Mouse (Mus musculus) activated CD4-positive, CD25-positive, alpha-beta regulatory T cell, adult 4 months (primary cell): ENCODE results near the gene Mrpl12. TPM values are rescaled to one million over a fixed set of nuclear protein-coding genes. Genes with fewer than 3 reads are reported as not detected.
"Not testable (repeated sequence)": the region's sequence is repeated elsewhere in the genome, so short reads cannot be mapped to it uniquely, and the experiment has no call there.

Experiments
- ATAC-seq: one replicate; pipeline ENCODE4 v1.8.0; 2017
- polyA plus RNA-seq, 2 experiments: library from polyadenylated mRNA; unstranded; fragments of 100-300 nt; shearing (Covaris generic); gene quantifications; one replicate each; pipeline ENCODE4 v1.2.1; 2017

The Mrpl12 gene
- polyA plus RNA-seq, 2 experiments from 2014 or later, result 73.5 to 74.7 TPM

GRCm38 (mm10) chr11:120509940-120510339 lies 25.5 kb downstream of the Mrpl12 start:
- ATAC-seq, result no peak

- peak; percentile 40 for ATAC-seq
Measured at GRCm38 (mm10) chr11:120510375-120511030, 26.1 kb downstream of the Mrpl12 start.

GRCm38 (mm10) chr11:120512790-120513453 lies 28.5 kb downstream of the Mrpl12 start:
- ATAC-seq, result no peak

- not testable (repeated sequence) for ATAC-seq
Measured at GRCm38 (mm10) chr11:120514262-120514661, 29.8 kb downstream of the Mrpl12 start.

- peak; percentile 54 for ATAC-seq
Measured at GRCm38 (mm10) chr11:120515611-120516010, 31.2 kb downstream of the Mrpl12 start.

GRCm38 (mm10) chr11:120517147-120517546 lies 32.7 kb downstream of the Mrpl12 start:
- no peak for ATAC-seq

GRCm38 (mm10) chr11:120518027-120518426 lies 33.6 kb downstream of the Mrpl12 start:
- no peak for ATAC-seq

GRCm38 (mm10) chr11:120518558-120518957 lies 34.1 kb downstream of the Mrpl12 start:
- ATAC-seq, result no peak

GRCm38 (mm10) chr11:120519738-120520137 lies 35.3 kb downstream of the Mrpl12 start:
- no peak for ATAC-seq

GRCm38 (mm10) chr11:120520498-120520897 lies 36.1 kb downstream of the Mrpl12 start:
- ATAC-seq, result no peak

GRCm38 (mm10) chr11:120520967-120521540 lies 36.6 kb downstream of the Mrpl12 start:
- no peak for ATAC-seq

GRCm38 (mm10) chr11:120522581-120522980 lies 38.2 kb downstream of the Mrpl12 start:
- no peak for ATAC-seq

- no peak for ATAC-seq
Measured at GRCm38 (mm10) chr11:120525959-120526358, 41.5 kb downstream of the Mrpl12 start.

GRCm38 (mm10) chr11:120527690-120528354 lies 43.4 kb downstream of the Mrpl12 start:
- no peak for ATAC-seq

- ATAC-seq, result no peak
Measured at GRCm38 (mm10) chr11:120528903-120529302, 44.5 kb downstream of the Mrpl12 start.

GRCm38 (mm10) chr11:120530085-120530964 lies 45.9 kb downstream of the Mrpl12 start, which contains the start of gene Gcgr:
TSS of gene Gcgr (plus strand) at chr11:120530699.
- no peak for ATAC-seq

GRCm38 (mm10) chr11:120531646-120532045 lies 47.2 kb downstream of the Mrpl12 start:
- ATAC-seq, result no peak

GRCm38 (mm10) chr11:120534093-120534492 lies 49.7 kb downstream of the Mrpl12 start:
- ATAC-seq, result no peak

- ATAC-seq, result no peak
Measured at GRCm38 (mm10) chr11:120535145-120535544, 50.7 kb downstream of the Mrpl12 start.

GRCm38 (mm10) chr11:120535804-120536203 lies 51.4 kb downstream of the Mrpl12 start:
- ATAC-seq, result no peak

GRCm38 (mm10) chr11:120538485-120538884 lies 54.1 kb downstream of the Mrpl12 start:
- ATAC-seq, result no peak
